ENCODE assay signal across 9 mouse cellular contexts in the genomic region with DNA sequence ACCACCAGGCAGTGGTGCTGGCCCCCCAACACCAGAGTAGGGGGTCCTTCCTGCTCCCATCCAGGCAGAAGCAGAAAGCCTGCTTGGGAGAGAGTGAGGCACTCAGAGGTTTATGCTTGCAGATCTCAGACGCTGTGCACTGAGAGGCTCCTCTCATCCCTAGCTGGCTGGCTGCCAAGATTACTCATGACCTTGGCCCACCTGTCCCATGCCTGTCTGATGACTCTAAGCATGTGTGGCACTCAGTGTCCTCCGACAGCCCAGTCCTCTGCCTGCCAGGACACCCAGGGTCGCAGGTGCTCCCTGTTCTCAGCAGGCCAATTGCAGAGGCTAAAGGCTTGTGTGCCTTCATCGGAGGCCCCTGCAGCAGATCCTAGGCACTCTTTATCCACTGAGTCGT. TPM values are rescaled to one million over a fixed set of nuclear protein-coding genes. Genes with fewer than 3 reads are reported as not detected.
DNase-seq lines count a peak whose midpoint lies in the region; ATAC-seq and TF ChIP-seq lines count a peak whose summit lies in the region.
"Had no signal": no experiment of that assay in that cellular context is flagged by ENCODE, and none has a peak within 500 bp of the region (broad histone marks: within the 10 kb centered on the region; RNA-seq: fewer than 3 reads in every experiment).

No protein-coding gene starts in this region.

- H3K9ac ChIP-seq in lung, embryonic 14.5 days: no peak overlapping the region

- intact Hi-C loops in left cerebral cortex, postnatal 10 days (cut with DNase I): no loop called here

- WGBS in lung, embryonic 14.5 days: 44% methylated on average over 5 of the region's 5 CpGs

- no peak for ATAC-seq in lung, embryonic 14.5 days (ENCODE audit: insufficient read depth)
- no peak for ATAC-seq in CD4-positive, CD25-positive, alpha-beta regulatory T cell, adult 4 months

- TF ChIP-seq CTCF in lung, embryonic 14.5 days (IDR thresholded peaks at IDR 0.05; ENCODE audit: low read depth): no peak

- DNase-seq in lung, embryonic 14.5 days: peak; percentile 17
- no peak for DNase-seq in lung, postnatal 25 days (ENCODE audit: low spot score)
- DNase-seq in adrenal gland, postnatal 25 days: peak; percentile 81
- peak; percentile 43 for DNase-seq in heart, adult 8-10 months (ENCODE audit: low spot score)
- peak; percentile 92 for DNase-seq in skeletal muscle tissue, adult 2 months (ENCODE audit: low read depth, low spot score)
- no peak for DNase-seq in left cerebral cortex, postnatal 10 days (ENCODE audit: extremely low spot score in 1 of 2, low spot score in 2 of 2)
- no peak for DNase-seq in ovary, postnatal 36 days (ENCODE audit: low spot score)

- H3K4me3 ChIP-seq in lung, embryonic 14.5 days (ENCODE audit: low read depth, low read length): no peak overlapping the region
- H3K4me3 ChIP-seq: erythroblast, embryonic 14.5 days had no signal

- H3K27ac ChIP-seq in lung, embryonic 14.5 days (ENCODE audit: low read depth): no peak overlapping the region

- H3K4me2 ChIP-seq in lung, embryonic 14.5 days: no peak overlapping the region

- H3K4me1 ChIP-seq in lung, embryonic 14.5 days (ENCODE audit: insufficient read depth): no peaks in the 10 kb centered on the region

- H3K9me3 ChIP-seq in lung, embryonic 14.5 days (ENCODE audit: low read depth, low read length): no peaks in the 10 kb centered on the region

- no peaks in the 10 kb centered on the region for H3K36me3 ChIP-seq in lung, embryonic 14.5 days (ENCODE audit: insufficient read depth)

- no peaks in the 10 kb centered on the region; the same call in 1 of the 2 replicates for H3K27me3 ChIP-seq in lung, embryonic 14.5 days (ENCODE audit: insufficient read depth, low read length)

RNA-seq across cellular contexts. Expression of a gene that starts 4.4 kb away (rescaled TPM):
- not detected in 2 replicates for polyA plus RNA-seq in lung, embryonic 14.5 days (2014; fragmentation: Nextera tagmentation; extraction: Ambion mirVana)
- 5.1 and 7.3 TPM in 2 replicates for total RNA-seq in adrenal gland, postnatal 25 days (2021)
- total RNA-seq in heart, adult 8-10 months (2022): 1 to 10 TPM; 4.2 to 9.6 (median 6.2) TPM
- total RNA-seq in left cerebral cortex, postnatal 10 days (2021): 1 to 10 TPM in 1 of 2 experiments, not detected in 1; 2.4 TPM
- polyA plus RNA-seq in CD4-positive, CD25-positive, alpha-beta regulatory T cell, adult 4 months (2017; shearing (Covaris generic)): not detected
- polyA plus RNA-seq: erythroblast, embryonic 14.5 days had no signal

RNA-seq across cellular contexts. Expression of a gene that starts 17.8 kb away (rescaled TPM):
- polyA plus RNA-seq in lung, embryonic 14.5 days (2014; fragmentation: Nextera tagmentation; extraction: Ambion mirVana): 570 and 585 TPM in 2 replicates
- 309 and 392 TPM in 2 replicates for total RNA-seq in adrenal gland, postnatal 25 days (2021)
- total RNA-seq in heart, adult 8-10 months (2022): 100 to 1,000 TPM; 136 to 150 (median 142) TPM
- 1,000 to 10,000 TPM; 1,230 to 1,248 TPM for total RNA-seq in left cerebral cortex, postnatal 10 days (2021)
- polyA plus RNA-seq in CD4-positive, CD25-positive, alpha-beta regulatory T cell, adult 4 months (2017; shearing (Covaris generic)): 100 to 1,000 TPM; 291 TPM

Comparison
In these comparisons a context has a peak if more than half of its experiments do, and no peak if none do; other contexts are left out.
1. DNase-seq: peak in lung, embryonic 14.5 days (single experiment), adrenal gland, postnatal 25 days (single experiment), heart, adult 8-10 months (single experiment) and skeletal muscle tissue, adult 2 months (single experiment); none in lung, postnatal 25 days (single experiment), left cerebral cortex, postnatal 10 days (0 of 2) and ovary, postnatal 36 days (single experiment).